Mouse (Mus musculus) C3H10T1/2 (cell line): ENCODE data around the gene Praf2. TPM values are rescaled to one million over a fixed set of nuclear protein-coding genes. Genes with fewer than 3 reads are reported as not detected.

Experiments
- polyA plus RNA-seq, 2 experiments: library from polyadenylated mRNA; unstranded; fragments of >200 nt; fragmentation: generic; extraction: Trizol; gene quantifications; one replicate each; pipeline ENCODE4 v1.2.1; 2012; ENCODE audit warnings: missing spikeins in 2 of 2

The Praf2 gene
- polyA plus RNA-seq, result 100 to 1,000 TPM; 113 to 154 TPM

DNA sequence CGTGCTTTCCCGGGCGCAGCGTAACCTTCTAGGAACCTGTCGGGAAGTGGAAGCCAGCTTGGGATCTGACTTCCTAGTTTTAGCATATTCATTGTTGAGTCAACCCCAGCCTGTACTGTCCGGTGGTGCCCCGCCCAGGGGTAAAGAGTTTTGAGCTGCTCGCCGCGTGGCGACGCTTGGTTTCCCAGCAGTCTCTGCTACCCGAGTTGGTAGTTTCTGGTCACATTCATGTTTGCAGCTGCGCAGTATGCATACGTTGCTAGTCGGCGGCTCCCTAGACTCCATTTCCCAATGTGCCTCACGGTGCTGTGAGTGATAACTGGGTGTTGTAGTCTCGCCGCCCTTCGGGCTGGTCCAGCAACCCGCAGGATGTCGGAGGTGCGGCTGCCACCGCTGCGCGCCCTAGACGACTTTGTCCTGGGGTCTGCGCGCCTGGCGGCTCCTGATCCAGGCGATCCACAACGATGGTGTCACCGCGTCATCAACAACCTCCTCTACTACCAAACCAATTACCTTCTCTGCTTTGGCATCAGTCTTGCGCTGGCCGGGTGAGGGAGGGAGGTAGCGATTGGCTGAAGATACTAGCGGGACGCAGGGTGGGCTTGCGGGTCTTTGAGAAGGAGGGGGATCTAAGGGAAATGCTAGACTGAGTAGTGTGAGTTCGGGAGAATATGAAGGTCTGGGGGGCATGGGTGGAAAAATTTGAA lies at the start of gene Praf2:
Praf2 (plus strand) TSS at position 225 of the 707 bp plus-strand sequence.

DNA sequence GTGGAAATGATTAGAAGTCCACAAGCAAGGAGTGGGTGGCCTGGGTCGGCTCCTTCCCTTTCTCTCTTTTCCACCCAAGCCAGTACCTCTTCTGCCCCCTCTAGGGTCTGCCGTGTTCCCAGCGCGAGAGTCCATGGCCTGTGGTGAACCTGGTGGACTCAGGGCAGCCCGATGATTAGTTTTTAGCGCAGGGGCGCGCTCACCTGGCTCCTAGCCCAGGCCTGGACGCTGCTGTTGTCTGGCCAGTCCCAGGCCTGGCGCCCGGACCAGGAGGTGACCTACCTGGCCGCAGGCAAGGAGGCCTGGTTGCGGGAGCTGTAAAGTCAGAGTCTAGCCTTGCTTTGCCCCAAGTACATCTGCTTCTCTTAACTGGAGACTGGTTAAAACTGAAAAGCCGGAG lies 47.4 kb upstream of the Praf2 start, which contains the start of gene Magix:
Magix (minus strand) TSS at position 388 of the 400 bp plus-strand sequence.

DNA sequence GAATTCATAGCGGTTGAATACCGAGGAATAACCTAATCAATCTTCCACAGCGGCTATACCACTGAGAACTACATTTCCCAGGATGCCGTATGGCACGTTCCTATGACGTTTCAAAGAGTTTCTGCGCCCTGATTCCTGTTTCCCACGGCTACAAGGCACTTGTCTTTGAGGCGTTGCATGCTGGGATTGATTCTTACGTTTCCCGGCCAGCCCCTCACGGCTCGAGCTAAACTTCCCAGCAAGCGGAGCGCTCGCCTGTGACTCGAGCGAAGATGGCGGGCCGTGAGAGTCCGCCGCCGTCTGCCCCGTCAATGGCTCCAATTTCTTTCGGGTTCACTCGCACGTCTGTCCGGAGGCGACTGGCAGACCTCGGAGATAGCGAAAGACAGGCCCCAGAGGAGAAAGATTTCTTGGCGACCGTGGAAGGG lies 31.3 kb upstream of the Praf2 start, which contains the start of gene Gpkow:
Gpkow (plus strand) TSS at position 178 of the 428 bp plus-strand sequence.

DNA sequence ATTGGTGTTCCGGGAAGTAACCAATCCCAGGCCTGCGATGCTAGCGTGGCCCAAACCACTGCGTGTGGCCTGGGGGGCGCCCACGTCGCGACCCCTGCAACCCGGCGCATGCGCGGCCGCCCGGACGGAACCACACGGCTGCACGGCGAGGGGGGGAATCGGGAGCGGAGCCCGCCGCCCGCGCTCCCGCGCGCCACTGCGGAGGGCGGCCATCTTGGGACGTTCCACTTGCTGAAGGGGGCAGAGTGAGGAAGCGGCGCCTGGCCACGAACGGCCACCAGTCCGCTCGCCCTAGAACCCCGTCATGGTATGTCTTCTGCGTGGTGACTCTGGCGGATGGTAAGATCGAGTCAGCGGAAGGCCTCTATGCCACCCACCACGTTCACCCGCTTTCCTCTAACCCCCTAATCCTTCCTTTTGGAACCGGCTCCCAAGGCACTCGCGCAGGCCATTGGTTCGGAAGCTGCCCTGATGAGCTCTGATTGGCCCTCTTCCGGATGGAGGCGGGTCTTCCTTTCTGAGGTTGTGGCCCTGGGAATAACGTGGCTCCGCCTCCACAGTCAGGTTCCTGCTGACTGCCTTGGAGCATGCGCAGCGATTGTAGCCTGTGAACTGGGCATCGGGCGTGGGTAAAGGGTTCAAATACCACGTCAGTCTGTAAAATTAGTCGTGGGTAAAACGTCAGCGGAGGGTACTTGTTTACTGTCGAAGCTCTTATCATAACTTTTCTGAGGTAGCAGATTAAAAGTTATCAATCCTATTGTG lies 13.9 kb upstream of the Praf2 start, which contains the start of gene Wdr45:
Wdr45 (plus strand) TSS at position 199 of the 765 bp plus-strand sequence.

DNA sequence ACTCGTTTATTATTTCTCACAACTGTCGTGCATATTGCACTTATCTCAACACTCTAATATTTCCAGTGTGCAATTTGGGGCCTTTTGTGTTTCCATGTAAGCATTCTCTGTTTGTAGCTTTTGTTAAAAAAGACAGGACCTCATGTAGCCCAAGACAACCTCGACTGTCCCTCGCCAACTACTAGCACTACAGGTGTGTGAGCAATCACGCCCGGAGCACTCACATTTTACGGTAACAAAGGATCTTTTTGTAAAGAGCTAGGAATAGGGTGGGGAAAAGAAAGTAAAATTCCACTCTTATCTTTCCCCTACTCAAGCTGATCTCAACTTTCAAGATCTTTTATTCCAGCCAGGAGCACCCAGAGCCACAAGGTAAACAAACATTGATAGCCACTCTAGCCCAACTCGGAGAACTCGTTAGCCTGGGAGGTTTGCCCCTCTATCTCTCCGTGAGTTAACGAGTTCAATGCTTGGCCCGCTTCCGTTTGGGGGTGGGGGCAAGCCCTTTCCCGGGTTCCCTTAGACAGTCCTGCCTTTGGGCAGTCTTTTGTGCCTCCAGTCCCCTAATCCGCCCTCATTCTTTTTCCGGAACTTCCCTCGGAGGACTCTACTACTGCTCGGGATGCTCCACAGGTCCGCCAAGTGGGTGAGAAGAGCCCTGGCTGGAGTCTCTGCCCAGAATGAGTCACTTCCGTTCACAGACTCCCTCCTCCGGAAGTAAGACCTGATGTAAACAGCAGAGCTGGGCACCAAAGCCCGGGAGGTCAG lies 6.5 kb upstream of the Praf2 start, which contains the start of gene Gm45208:
Gm45208 (plus strand) TSS at position 732 of the 768 bp plus-strand sequence.

DNA sequence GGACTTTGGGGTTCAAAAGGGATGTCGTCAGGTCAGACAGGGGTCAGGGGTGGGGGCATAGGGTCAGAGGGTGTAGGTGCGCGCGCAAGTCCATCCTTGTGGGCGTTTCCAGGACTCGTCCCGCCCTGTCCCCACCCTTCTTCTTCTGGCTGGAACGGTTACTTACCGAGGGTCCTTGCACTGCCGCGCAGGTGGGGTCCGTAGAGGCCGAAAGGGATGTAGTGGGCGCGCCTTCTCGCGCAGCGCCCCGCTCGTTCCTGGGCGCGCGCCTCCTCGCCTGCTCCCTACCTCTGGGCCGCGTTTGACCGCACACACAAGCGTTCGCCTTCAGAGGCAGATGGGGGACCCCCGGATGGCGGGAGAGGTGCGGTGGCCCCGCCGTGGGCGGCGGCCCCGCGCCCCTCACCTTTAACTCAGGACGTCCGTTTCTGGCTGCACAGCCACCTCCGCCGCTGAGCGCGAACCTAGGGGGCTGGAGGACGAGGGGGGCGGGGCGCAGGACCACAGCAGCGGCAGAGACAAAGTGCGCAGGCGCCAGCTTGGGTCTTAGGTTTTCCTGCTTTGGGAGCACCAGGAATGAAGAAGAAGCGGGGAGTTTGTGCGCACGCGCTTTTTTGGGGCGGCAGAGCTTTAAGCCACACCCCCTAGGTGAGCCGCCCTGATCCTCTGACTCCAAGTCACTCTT lies 22.3 kb downstream of the Praf2 start, which contains the start of gene Ccdc120:
Ccdc120 (minus strand) TSS at position 474 of the 685 bp plus-strand sequence.

DNA sequence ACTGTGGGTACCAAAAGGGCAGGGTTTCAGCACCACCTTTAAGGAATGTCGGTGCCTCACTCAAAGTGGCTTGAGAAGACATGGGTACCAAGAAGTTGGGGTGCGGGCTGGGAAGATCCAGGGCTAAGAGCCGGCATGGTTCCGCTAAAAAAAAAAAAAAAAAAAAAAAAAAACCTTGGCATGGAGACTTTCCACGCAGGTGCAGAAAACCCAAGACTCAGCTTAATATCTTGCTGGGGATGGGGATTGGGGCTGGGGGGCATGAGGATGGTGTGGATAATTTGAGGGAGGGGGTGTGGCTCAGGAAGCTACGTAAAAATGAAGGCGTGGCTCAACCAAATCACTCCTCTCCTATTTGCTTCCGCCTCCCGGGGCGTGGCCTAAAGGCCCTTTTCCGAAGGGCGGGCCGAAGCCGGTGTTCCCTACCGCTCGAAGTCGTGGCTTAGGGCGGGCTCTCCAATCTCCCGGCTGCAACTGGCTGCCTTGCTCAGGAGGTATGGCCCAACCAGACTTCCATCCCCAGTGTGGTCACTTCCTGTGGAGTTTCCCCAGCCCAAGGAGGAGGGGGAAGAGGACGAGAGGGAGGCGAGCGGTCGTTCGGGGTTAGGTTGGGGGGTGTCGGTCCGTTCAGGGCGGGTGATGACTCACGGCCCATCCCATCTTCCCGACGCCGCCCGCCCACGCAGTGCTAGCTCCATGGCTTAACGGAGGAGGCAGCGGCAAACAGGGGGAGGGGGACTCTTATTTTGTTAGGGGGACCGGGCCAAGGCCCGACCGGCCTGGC lies 34.1 kb downstream of the Praf2 start, which contains the start of gene Tfe3:
Tfe3 (plus strand) TSS at position 424 of the 784 bp plus-strand sequence.

Other genes starting within 250 kb of the Praf2 start
- under 1 TPM; 0.12 to 0.41 TPM for gene Foxp3, start 154.8 kb upstream of the Praf2 start, polyA plus RNA-seq
- 1 to 10 TPM; 1.5 to 4.1 TPM for gene Ppp1r3f, start 154.2 kb upstream of the Praf2 start, polyA plus RNA-seq
- gene Ccdc22, start 122.9 kb upstream of the Praf2 start, polyA plus RNA-seq, result 10 to 100 TPM; 26.1 to 46.2 TPM
- gene Cacna1f, start 121.4 kb upstream of the Praf2 start, polyA plus RNA-seq, result under 1 TPM in 1 of 2 experiments, not detected in 1; 0.01 TPM
- under 1 TPM; 0.22 to 0.81 TPM for gene Syp, start 90.0 kb upstream of the Praf2 start, polyA plus RNA-seq
- under 1 TPM; 0.16 to 0.66 TPM for gene Prickle3, start 71.2 kb upstream of the Praf2 start, polyA plus RNA-seq
- 100 to 1,000 TPM; 442 to 683 TPM for gene Plp2, start 57.0 kb upstream of the Praf2 start, polyA plus RNA-seq
- under 1 TPM; 0.01 to 0.20 TPM for gene Magix, start 47.2 kb upstream of the Praf2 start, polyA plus RNA-seq
- 10 to 100 TPM in 1 of 2 experiments, 1 to 10 TPM in 1; 2.5 to 11.5 TPM for gene Gpkow, start 31.3 kb upstream of the Praf2 start, polyA plus RNA-seq
- gene Wdr45, start 14.1 kb upstream of the Praf2 start, polyA plus RNA-seq, result 10 to 100 TPM; 15.4 to 54.3 TPM
- under 1 TPM in 1 of 2 experiments, not detected in 1; 0.24 TPM for gene Gm45208, start 6.2 kb upstream of the Praf2 start, polyA plus RNA-seq
- gene Ccdc120, start 22.5 kb downstream of the Praf2 start, polyA plus RNA-seq, result 1 to 10 TPM; 2.4 to 7.6 TPM
- gene Tfe3, start 34.1 kb downstream of the Praf2 start, polyA plus RNA-seq, result 10 to 100 TPM; 32.8 to 42.6 TPM
- 10 to 100 TPM in 1 of 2 experiments, 1 to 10 TPM in 1; 5.9 to 35.2 TPM for gene Gripap1, start 61.3 kb downstream of the Praf2 start, polyA plus RNA-seq
- gene Kcnd1, start 93.8 kb downstream of the Praf2 start, polyA plus RNA-seq, result 1 to 10 TPM in 1 of 2 experiments, under 1 TPM in 1; 0.34 to 4.5 TPM
- gene Otud5, start 112.9 kb downstream of the Praf2 start, polyA plus RNA-seq, result 10 to 100 TPM; 21.4 to 48.2 TPM
- gene Pim2, start 149.8 kb downstream of the Praf2 start, polyA plus RNA-seq, result 1 to 10 TPM in 1 of 2 experiments, under 1 TPM in 1; 0.71 to 4.9 TPM
- gene Slc35a2, start 155.6 kb downstream of the Praf2 start, polyA plus RNA-seq, result 10 to 100 TPM; 14.0 to 50.6 TPM
- 100 to 1,000 TPM; 107 to 150 TPM for gene Pqbp1, start 170.8 kb downstream of the Praf2 start, polyA plus RNA-seq
- gene Timm17b, start 170.9 kb downstream of the Praf2 start, polyA plus RNA-seq, result 100 to 1,000 TPM in 1 of 2 experiments, 10 to 100 TPM in 1; 94.4 to 138 TPM
- gene Gm10491, start 179.4 kb downstream of the Praf2 start, polyA plus RNA-seq, result not detected
- gene Gm10490, start 181.1 kb downstream of the Praf2 start, polyA plus RNA-seq, result not detected
- gene Pcsk1n, start 191.4 kb downstream of the Praf2 start, polyA plus RNA-seq, result not detected
- gene Eras, start 200.2 kb downstream of the Praf2 start, polyA plus RNA-seq, result not detected
- gene Hdac6, start 219.4 kb downstream of the Praf2 start, polyA plus RNA-seq, result 10 to 100 TPM; 11.6 to 18.8 TPM
- under 1 TPM in 1 of 2 experiments, not detected in 1; 0.05 TPM for gene Gata1, start 249.6 kb downstream of the Praf2 start, polyA plus RNA-seq